Mouse (Mus musculus): Measurements from ENCODE around the gene Hsf2bp.
"Not testable (repeated sequence)": the region's sequence is repeated elsewhere in the genome, so short reads cannot be mapped to it uniquely, and the experiment has no call there.

Hsf2bp gene

GRCm38 (mm10) chr17:32035609-32036508 is at the start of gene Hsf2bp, which contains the start of gene Rrp1b:
Hsf2bp (minus strand) TSS chr17:32036349.
Rrp1b (plus strand) TSS chr17:32036100.
- peak; percentile 89 for DNase-seq (ENCODE audit: low read depth, low spot score)

GRCm38 (mm10) chr17:32083351-32083750 is 47.2 kb upstream of the Hsf2bp start:
- DNase-seq (ENCODE audit: low read depth, low spot score): no peak

GRCm38 (mm10) chr17:32075164-32075563 is 39.0 kb upstream of the Hsf2bp start:
- DNase-seq (ENCODE audit: low read depth, low spot score): peak; percentile 60

- no peak for DNase-seq (ENCODE audit: low read depth, low spot score)
Measured at GRCm38 (mm10) chr17:32074658-32075057, 38.5 kb upstream of the Hsf2bp start.

GRCm38 (mm10) chr17:32073359-32073758 is 37.2 kb upstream of the Hsf2bp start:
- DNase-seq (ENCODE audit: low read depth, low spot score): peak; percentile 76

GRCm38 (mm10) chr17:32068810-32069209 is 32.7 kb upstream of the Hsf2bp start:
- DNase-seq (ENCODE audit: low read depth, low spot score): no peak

- no peak for DNase-seq (ENCODE audit: low read depth, low spot score)
Measured at GRCm38 (mm10) chr17:32068381-32068780, 32.2 kb upstream of the Hsf2bp start.

- peak; percentile 71 for DNase-seq (ENCODE audit: low read depth, low spot score)
Measured at GRCm38 (mm10) chr17:32067541-32067940, 31.4 kb upstream of the Hsf2bp start.

GRCm38 (mm10) chr17:32064762-32065161 is 28.6 kb upstream of the Hsf2bp start:
- not testable (repeated sequence) for DNase-seq (ENCODE audit: low read depth, low spot score)

- DNase-seq (ENCODE audit: low read depth, low spot score): no peak
Measured at GRCm38 (mm10) chr17:32063654-32064053, 27.5 kb upstream of the Hsf2bp start.

- DNase-seq (ENCODE audit: low read depth, low spot score): no peak
Measured at GRCm38 (mm10) chr17:32061219-32061618, 25.1 kb upstream of the Hsf2bp start.

GRCm38 (mm10) chr17:32059084-32059483 is 22.9 kb upstream of the Hsf2bp start:
- no peak for DNase-seq (ENCODE audit: low read depth, low spot score)

- DNase-seq (ENCODE audit: low read depth, low spot score): no peak
Measured at GRCm38 (mm10) chr17:32057843-32058242, 21.7 kb upstream of the Hsf2bp start.

- peak; percentile 82 for DNase-seq (ENCODE audit: low read depth, low spot score)
Measured at GRCm38 (mm10) chr17:32053677-32054076, 17.5 kb upstream of the Hsf2bp start.

GRCm38 (mm10) chr17:32052237-32053080 is 16.3 kb upstream of the Hsf2bp start:
- peak; percentile 26 for DNase-seq (ENCODE audit: low read depth, low spot score)

- DNase-seq (ENCODE audit: low read depth, low spot score): no peak
Measured at GRCm38 (mm10) chr17:32050609-32051008, 14.5 kb upstream of the Hsf2bp start.

GRCm38 (mm10) chr17:32049914-32050313 is 13.8 kb upstream of the Hsf2bp start:
- DNase-seq (ENCODE audit: low read depth, low spot score): no peak

- DNase-seq (ENCODE audit: low read depth, low spot score): no peak
Measured at GRCm38 (mm10) chr17:32048351-32048750, 12.2 kb upstream of the Hsf2bp start.

- DNase-seq (ENCODE audit: low read depth, low spot score): no peak
Measured at GRCm38 (mm10) chr17:32046541-32046940, 10.4 kb upstream of the Hsf2bp start.

GRCm38 (mm10) chr17:32040263-32040662 is 4.1 kb upstream of the Hsf2bp start:
- DNase-seq (ENCODE audit: low read depth, low spot score): no peak

GRCm38 (mm10) chr17:32036509-32037438 is 625 bp upstream of the Hsf2bp start:
- peak; percentile 49 for DNase-seq (ENCODE audit: low read depth, low spot score)
